Mouse (Mus musculus) stomach, embryonic 14.5 days (tissue): ENCODE results near the gene Prmt3. TPM values are rescaled to one million over a fixed set of nuclear protein-coding genes. Genes with fewer than 3 reads are reported as not detected.
A peak's percentile ranks its signal among the peaks of the same experiment; 100 is the strongest.

Source experiments
- ATAC-seq: fragments of 200-750 bp; cut with Nextera tagmentation; 2 replicates; pipeline ENCODE4 v1.8.0; 2017; ENCODE audit warnings: low read depth, moderate TSS enrichment; ENCODE audit not compliant: insufficient number of reproducible peaks, insufficient read depth, low FRiP score
- H3K27ac ChIP-seq: fragments of 300-500 bp; sonication (generic); 2 replicates; pipeline ENCODE4 v1.5.1; 2014; ENCODE audit warnings: mild to moderate bottlenecking, low read length, moderate library complexity, mixed read lengths
- H3K27me3 ChIP-seq: fragments of 300-500 bp; sonication (generic); 2 replicates; pipeline ENCODE4 v1.6.1; 2014; ENCODE audit warnings: low read length, control low read depth, mixed read lengths; ENCODE audit not compliant: control insufficient read depth, insufficient read depth
- H3K36me3 ChIP-seq: fragments of 300-500 bp; sonication (generic); 2 replicates; pipeline ENCODE4 v1.6.1; 2014; ENCODE audit warnings: mild to moderate bottlenecking, control low read depth, low read length, moderate library complexity, mixed read lengths; ENCODE audit not compliant: control insufficient read depth, insufficient read depth
- H3K4me1 ChIP-seq: fragments of 300-500 bp; sonication (generic); 2 replicates; pipeline ENCODE4 v1.6.1; 2014; ENCODE audit warnings: low read length, control low read depth, mixed read lengths; ENCODE audit not compliant: control insufficient read depth, insufficient read depth
- H3K4me2 ChIP-seq: fragments of 300-500 bp; sonication (generic); replicated peaks from 2 replicates; pipeline ENCODE4 v1.6.1; 2014; ENCODE audit warnings: low read depth, low read length, control low read depth
- H3K4me3 ChIP-seq: fragments of 300-500 bp; sonication (generic); 2 replicates; pipeline ENCODE4 v1.5.1; 2014; ENCODE audit warnings: low read depth, low read length, control low read depth
- H3K9ac ChIP-seq: fragments of 300-500 bp; sonication (generic); replicated peaks from 2 replicates; pipeline ENCODE4 v1.6.1; 2014; ENCODE audit warnings: low read depth, mild to moderate bottlenecking, control low read depth, low read length, moderate library complexity, mixed read lengths
- H3K9me3 ChIP-seq: fragments of 300-500 bp; sonication (generic); 2 replicates; pipeline ENCODE4 v1.6.1; 2016; ENCODE audit warnings: low read depth, low read length, control low read depth; ENCODE audit not compliant: control insufficient read depth
- WGBS: fragments of 180-500 bp; shearing (Covaris S2); extraction: QIAGEN DNeasy Blood & Tissue Kit; methylation state at CpG from one replicate; pipeline ENCODE4 v1.1.7; 2014; 5-methylcytosine and 5-hydroxymethylcytosine counted together
- polyA plus RNA-seq: library from polyadenylated mRNA; unstranded; fragments of >200 nt; fragmentation: Nextera tagmentation; extraction: Ambion mirVana; gene quantifications from 2 replicates; pipeline ENCODE4 v1.2.1, GENCODE M21; 2014

Gene Prmt3
- polyA plus RNA-seq = 51.5 and 59.1 TPM in 2 replicates

GRCm38 (mm10) chr7:49778114-49778901, at the start of gene Prmt3:
Gene Prmt3, plus strand, starts transcription at chr7:49778346.
- Histone ChIP-seq H3K27ac (peak within 1 kb of the TSS; percentile 77), H3K9me3 (no peaks in the 10 kb centered on the region), H3K27me3 (no peaks in the 10 kb centered on the region), H3K36me3 (peaks cover 7% of the 10 kb centered on the region; the same call in 1 of the 2 replicates), H3K9ac (peak within 1 kb of the TSS; percentile 64), H3K4me3 (peak within 1 kb of the TSS; percentile 68), H3K4me2 (peak within 1 kb of the TSS; percentile 76), H3K4me1 (peaks cover 10% of the 10 kb centered on the region; the same call in 1 of the 2 replicates)
- under 1% methylated on average over 81 of the region's 92 CpGs for WGBS
- peak; percentile 95 for ATAC-seq

- no peak overlapping the region for H3K9ac ChIP-seq
- no peak overlapping the region for H3K4me2 ChIP-seq
- no peak overlapping the region for H3K4me3 ChIP-seq
- ATAC-seq = no peak
- H3K9me3 ChIP-seq = no peaks in the 10 kb centered on the region
- no peaks in the 10 kb centered on the region for H3K4me1 ChIP-seq
- H3K27me3 ChIP-seq = no peaks in the 10 kb centered on the region
- H3K27ac ChIP-seq = no peak overlapping the region
- H3K36me3 ChIP-seq = no peaks in the 10 kb centered on the region
- 47% methylated on average over 4 of the region's 4 CpGs for WGBS
These were observed 43.8 kb upstream of the Prmt3 start for GRCm38 (mm10) chr7:49734342-49734741.

- 55% methylated on average over 8 of the region's 8 CpGs for WGBS
- no peak overlapping the region for H3K4me3 ChIP-seq
These were observed 38.7 kb upstream of the Prmt3 start for GRCm38 (mm10) chr7:49739448-49739847.

GRCm38 (mm10) chr7:49741474-49741873, 36.7 kb upstream of the Prmt3 start:
- H3K9ac ChIP-seq = no peak overlapping the region
- no peak overlapping the region for H3K4me2 ChIP-seq
- no peak overlapping the region for H3K27ac ChIP-seq
- H3K27me3 ChIP-seq = no peaks in the 10 kb centered on the region
- H3K9me3 ChIP-seq = no peaks in the 10 kb centered on the region
- H3K4me3 ChIP-seq = no peak overlapping the region
- 31% methylated on average over 5 of the region's 5 CpGs for WGBS
- no peaks in the 10 kb centered on the region for H3K4me1 ChIP-seq
- no peaks in the 10 kb centered on the region for H3K36me3 ChIP-seq
- ATAC-seq = no peak

More at GRCm38 (mm10) chr7:49739448-49739847, 38.7 kb upstream of the Prmt3 start:
- no peaks in the 10 kb centered on the region for H3K4me1 ChIP-seq
- no peak overlapping the region for H3K9ac ChIP-seq
- H3K9me3 ChIP-seq = no peaks in the 10 kb centered on the region
- H3K27ac ChIP-seq = no peak overlapping the region
- no peak overlapping the region for H3K4me2 ChIP-seq
- no peaks in the 10 kb centered on the region for H3K36me3 ChIP-seq
- no peaks in the 10 kb centered on the region for H3K27me3 ChIP-seq
- no peak for ATAC-seq

- H3K4me1 ChIP-seq = no peaks in the 10 kb centered on the region
- no peaks in the 10 kb centered on the region for H3K27me3 ChIP-seq
- H3K4me3 ChIP-seq = no peak overlapping the region
- H3K27ac ChIP-seq = no peak overlapping the region
- H3K9ac ChIP-seq = no peak overlapping the region
- ATAC-seq = no peak
- no peaks in the 10 kb centered on the region for H3K36me3 ChIP-seq
- 49% methylated on average over 10 of the region's 10 CpGs for WGBS
- H3K4me2 ChIP-seq = no peak overlapping the region
- H3K9me3 ChIP-seq = no peaks in the 10 kb centered on the region
These were observed 36.2 kb upstream of the Prmt3 start for GRCm38 (mm10) chr7:49741923-49742322.

GRCm38 (mm10) chr7:49751148-49751547, 27.0 kb upstream of the Prmt3 start:
- Histone ChIP-seq H3K4me3 (no peak overlapping the region), H3K9ac (no peak overlapping the region), H3K27me3 (no peaks in the 10 kb centered on the region), H3K4me2 (no peak overlapping the region), H3K27ac (no peak overlapping the region), H3K36me3 (no peaks in the 10 kb centered on the region), H3K4me1 (no peaks in the 10 kb centered on the region), H3K9me3 (no peaks in the 10 kb centered on the region)
- WGBS = 7% methylated on average over 4 of the region's 4 CpGs
- ATAC-seq = no peak

- no peaks in the 10 kb centered on the region for H3K4me1 ChIP-seq
- no peak overlapping the region for H3K27ac ChIP-seq
- H3K9me3 ChIP-seq = no peaks in the 10 kb centered on the region
- no peak overlapping the region for H3K4me3 ChIP-seq
- no peak for ATAC-seq
- WGBS = 29% methylated on average over 25 of the region's 25 CpGs
- H3K9ac ChIP-seq = no peak overlapping the region
- no peaks in the 10 kb centered on the region for H3K36me3 ChIP-seq
- no peaks in the 10 kb centered on the region for H3K27me3 ChIP-seq
- H3K4me2 ChIP-seq = 0 out of 2 replicates have a peak overlapping the region, but pooled peaks have one; percentile 17
These were observed 25.2 kb upstream of the Prmt3 start for GRCm38 (mm10) chr7:49752730-49753506.

- no peaks in the 10 kb centered on the region for H3K9me3 ChIP-seq
These were observed 23.4 kb upstream of the Prmt3 start for GRCm38 (mm10) chr7:49754767-49755166.

More at GRCm38 (mm10) chr7:49754767-49755166, 23.4 kb upstream of the Prmt3 start:
- H3K4me1 ChIP-seq = no peaks in the 10 kb centered on the region
- no peak for ATAC-seq
- H3K9ac ChIP-seq = no peak overlapping the region
- 4% methylated on average over 9 of the region's 9 CpGs for WGBS
- no peak overlapping the region for H3K27ac ChIP-seq
- no peaks in the 10 kb centered on the region for H3K27me3 ChIP-seq
- no peak overlapping the region for H3K4me3 ChIP-seq
- H3K36me3 ChIP-seq = no peaks in the 10 kb centered on the region
- H3K4me2 ChIP-seq = no peak overlapping the region
